Mouse (Mus musculus) embryo, embryonic 9.5 days (tissue): ENCODE data around the gene Ubxn2a.
"Not testable (repeated sequence)": the region's sequence is repeated elsewhere in the genome, so short reads cannot be mapped to it uniquely, and the experiment has no call there.

Experiments
- DNase-seq: peaks from one replicate; pipeline ENCODE4 v3.0.0-alpha.2; 2017; ENCODE audit errors: extremely low spot score

Gene Ubxn2a

GRCm38 (mm10) chr12:4906951-4907906 is at the start of gene Ubxn2a:
Gene Ubxn2a (minus strand): TSS chr12:4907705.
- DNase-seq = peak; percentile 90

- DNase-seq = no peak
These were observed 45.7 kb upstream of the Ubxn2a start for GRCm38 (mm10) chr12:4953156-4953555.

- DNase-seq = no peak
These were observed 44.8 kb upstream of the Ubxn2a start for GRCm38 (mm10) chr12:4952272-4952671.

- DNase-seq = no peak
These were observed 23.5 kb upstream of the Ubxn2a start for GRCm38 (mm10) chr12:4930820-4931548.

GRCm38 (mm10) chr12:4928197-4928596 is 20.7 kb upstream of the Ubxn2a start:
- no peak for DNase-seq

- peak; percentile 78 for DNase-seq
These were observed 10.5 kb upstream of the Ubxn2a start for GRCm38 (mm10) chr12:4917805-4918591.

GRCm38 (mm10) chr12:4916994-4917804 is 9.7 kb upstream of the Ubxn2a start, which contains the start of gene Atad2b:
Gene Atad2b (plus strand): TSS chr12:4917353.
- DNase-seq = peak; percentile 97

- DNase-seq = no peak
These were observed 7.4 kb upstream of the Ubxn2a start for GRCm38 (mm10) chr12:4914944-4915343.

GRCm38 (mm10) chr12:4914441-4914840 is 6.9 kb upstream of the Ubxn2a start:
- no peak for DNase-seq

- DNase-seq = no peak
These were observed 4.2 kb upstream of the Ubxn2a start for GRCm38 (mm10) chr12:4911716-4912115.

- DNase-seq = not testable (repeated sequence)
These were observed 3.0 kb upstream of the Ubxn2a start for GRCm38 (mm10) chr12:4910496-4910895.

GRCm38 (mm10) chr12:4908391-4908790 is 886 bp upstream of the Ubxn2a start:
- DNase-seq = no peak

GRCm38 (mm10) chr12:4906476-4906875 is 1.0 kb downstream of the Ubxn2a start:
- no peak for DNase-seq

- DNase-seq = no peak
These were observed 1.6 kb downstream of the Ubxn2a start for GRCm38 (mm10) chr12:4905946-4906345.

- no peak for DNase-seq
These were observed 9.5 kb downstream of the Ubxn2a start for GRCm38 (mm10) chr12:4898024-4898423.

- DNase-seq = no peak
These were observed 17.6 kb downstream of the Ubxn2a start for GRCm38 (mm10) chr12:4889891-4890290.

- DNase-seq = no peak
These were observed 18.3 kb downstream of the Ubxn2a start for GRCm38 (mm10) chr12:4889251-4889650.

- no peak for DNase-seq
These were observed 18.8 kb downstream of the Ubxn2a start for GRCm38 (mm10) chr12:4888739-4889138.

- DNase-seq = not testable (repeated sequence)
These were observed 20.9 kb downstream of the Ubxn2a start for GRCm38 (mm10) chr12:4886581-4886980.

- no peak for DNase-seq
These were observed 22.4 kb downstream of the Ubxn2a start for GRCm38 (mm10) chr12:4885062-4885461.

GRCm38 (mm10) chr12:4882086-4882485 is 25.4 kb downstream of the Ubxn2a start:
- no peak for DNase-seq
